Mouse (Mus musculus) cortical plate, adult 2 months (tissue): ENCODE results near the gene Slc46a2. TPM values are rescaled to one million over a fixed set of nuclear protein-coding genes. Genes with fewer than 3 reads are reported as not detected.

Source experiments
- H3K27ac ChIP-seq: fragments of 200-500 bp; 2 replicates; pipeline ENCODE4 v1.5.1; 2012; ENCODE audit warnings: low read length, control low read depth, inconsistent platforms; ENCODE audit not compliant: insufficient read depth
- H3K4me1 ChIP-seq: fragments of 200-500 bp; 2 replicates; pipeline ENCODE4 v1.6.1; 2011; ENCODE audit warnings: low read length; ENCODE audit not compliant: control insufficient read depth, insufficient read depth
- H3K4me3 ChIP-seq: fragments of 200-500 bp; 2 replicates; pipeline ENCODE4 v1.5.1; 2011; ENCODE audit warnings: mild to moderate bottlenecking, low read length, control low read depth; ENCODE audit not compliant: insufficient read depth
- CTCF ChIP-seq: fragments of 200-500 bp; IDR thresholded peaks from 2 replicates; pipeline ENCODE4 v1.5.1; 2011; ENCODE audit warnings: mild to moderate bottlenecking, control low read depth, low read length; ENCODE audit not compliant: insufficient read depth; ENCODE audit errors: extremely low read depth
- POLR2A ChIP-seq: fragments of 200-500 bp; IDR thresholded peaks from 2 replicates; pipeline ENCODE4 v1.6.1; 2011; ENCODE audit warnings: mild to moderate bottlenecking, low read length, control low read depth; ENCODE audit not compliant: insufficient read depth; ENCODE audit errors: extremely low read depth
- polyA plus RNA-seq: library from polyadenylated mRNA; depleted of rRNA; stranded (reverse); fragments of >200 nt; gene quantifications from 2 replicates; pipeline ENCODE4 v1.2.3, GENCODE M21; 2012; rRNA removed

Gene Slc46a2
- not detected in 2 replicates for polyA plus RNA-seq

GRCm38 (mm10) chr4:59914608-59915403 is at the start of gene Slc46a2:
Gene Slc46a2 (minus strand): TSS chr4:59915056.
- TF ChIP-seq POLR2A = no peak
- TF ChIP-seq CTCF = no peak
- H3K4me3 ChIP-seq = no peak within 1 kb of the TSS
- H3K27ac ChIP-seq = no peak within 1 kb of the TSS
- no peaks in the 10 kb centered on the region for H3K4me1 ChIP-seq

GRCm38 (mm10) chr4:59963405-59964344 is 48.8 kb upstream of the Slc46a2 start, which contains the start of gene Mup6:
Gene Mup6 (plus strand): TSS chr4:59964294.
- TF ChIP-seq CTCF = no peak
- TF ChIP-seq POLR2A = no peak
- H3K4me3 ChIP-seq = no peak within 1 kb of the TSS
- H3K27ac ChIP-seq = no peak within 1 kb of the TSS

GRCm38 (mm10) chr4:59960610-59961009 is 45.8 kb upstream of the Slc46a2 start, which contains the start of gene Mup4:
Gene Mup4 (minus strand): TSS chr4:59960710.
- no peak for TF ChIP-seq CTCF
- TF ChIP-seq POLR2A = no peak

More at GRCm38 (mm10) chr4:59963405-59964344, 48.8 kb upstream of the Slc46a2 start, which contains the start of gene Mup6:
- no peaks in the 10 kb centered on the region for H3K4me1 ChIP-seq

GRCm38 (mm10) chr4:59937543-59937942 is 22.7 kb upstream of the Slc46a2 start:
- Histone ChIP-seq H3K4me1 (no peaks in the 10 kb centered on the region), H3K27ac (no peak overlapping the region), H3K4me3 (no peak overlapping the region)
- TF ChIP-seq POLR2A = no peak
- no peak for TF ChIP-seq CTCF

More at GRCm38 (mm10) chr4:59960610-59961009, 45.8 kb upstream of the Slc46a2 start, which contains the start of gene Mup4:
- H3K4me3 ChIP-seq = no peak within 1 kb of the TSS
- H3K4me1 ChIP-seq = no peaks in the 10 kb centered on the region
- H3K27ac ChIP-seq = no peak within 1 kb of the TSS

- no peaks in the 10 kb centered on the region for H3K4me1 ChIP-seq
- no peak overlapping the region for H3K4me3 ChIP-seq
- TF ChIP-seq CTCF (peak; percentile 11), POLR2A (no peak)
- no peak overlapping the region for H3K27ac ChIP-seq
Measured at GRCm38 (mm10) chr4:59932505-59933281, 17.8 kb upstream of the Slc46a2 start.

- H3K4me1 ChIP-seq = no peaks in the 10 kb centered on the region
- H3K4me3 ChIP-seq = no peak overlapping the region
- TF ChIP-seq CTCF (peak; percentile 71), POLR2A (no peak)
- no peak overlapping the region for H3K27ac ChIP-seq
Measured at GRCm38 (mm10) chr4:59928347-59928746, 13.5 kb upstream of the Slc46a2 start.

- H3K4me3 ChIP-seq = no peak overlapping the region
- H3K27ac ChIP-seq = no peak overlapping the region
- TF ChIP-seq CTCF = no peak
- TF ChIP-seq POLR2A = no peak
- H3K4me1 ChIP-seq = no peaks in the 10 kb centered on the region
Measured at GRCm38 (mm10) chr4:59927666-59928065, 12.8 kb upstream of the Slc46a2 start.

- H3K4me3 ChIP-seq = no peak overlapping the region
- H3K27ac ChIP-seq = no peak overlapping the region
- H3K4me1 ChIP-seq = no peaks in the 10 kb centered on the region
- no peak for TF ChIP-seq CTCF
- TF ChIP-seq POLR2A = no peak
Measured at GRCm38 (mm10) chr4:59925082-59925481, 10.2 kb upstream of the Slc46a2 start.

- no peak for TF ChIP-seq CTCF
- no peak for TF ChIP-seq POLR2A
- Histone ChIP-seq H3K27ac (no peak overlapping the region), H3K4me1 (no peaks in the 10 kb centered on the region), H3K4me3 (no peak overlapping the region)
Measured at GRCm38 (mm10) chr4:59917966-59918365, 3.1 kb upstream of the Slc46a2 start.
